Mouse (Mus musculus) urinary bladder, postnatal 0 days (tissue): ENCODE results near the gene Sgsm1. TPM values are rescaled to one million over a fixed set of nuclear protein-coding genes. Genes with fewer than 3 reads are reported as not detected.

Experiments used
- microRNA-seq: library from miRNA; unstranded; fragments of <30 nt; microRNA quantifications from one replicate; pipeline ENCODE4, GENCODE M21; 2016
- polyA plus RNA-seq: library from polyadenylated mRNA; unstranded; fragments of >200 nt; fragmentation: Nextera tagmentation; extraction: Ambion mirVana; gene quantifications from 2 replicates; pipeline ENCODE4 v1.2.1, GENCODE M21; 2015

Gene Sgsm1
- polyA plus RNA-seq = 3.2 and 4.1 TPM in 2 replicates

GRCm38 (mm10) chr5:113310377-113311003 lies at the start of gene Sgsm1:
TSS of gene Sgsm1 (minus strand) at chr5:113310786.

DNA sequence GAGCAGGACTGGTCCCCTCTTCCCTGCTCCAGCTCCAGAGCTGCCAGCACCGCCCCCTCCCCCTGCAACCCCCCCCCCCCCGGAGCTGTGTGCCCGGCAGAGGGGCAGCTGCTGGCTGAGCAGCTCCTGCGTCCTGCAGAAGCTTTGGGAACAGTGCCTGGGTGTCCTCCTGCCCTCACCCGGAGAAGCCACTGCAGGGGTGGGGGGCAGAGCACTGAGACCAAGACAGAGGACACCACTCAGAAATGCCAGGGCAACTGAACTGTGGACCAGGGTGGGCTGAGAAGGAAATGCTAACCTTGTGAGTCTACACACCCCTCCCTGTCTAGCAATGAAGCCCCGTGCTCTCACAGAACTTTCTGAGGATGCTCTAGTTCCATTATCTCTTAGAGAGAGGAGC lies 46.6 kb upstream of the Sgsm1 start, which contains the start of gene Aym1:
Gene Aym1, plus strand, starts transcription at position 109 of the 400 bp plus-strand sequence.

GRCm38 (mm10) chr5:113226632-113227102 lies 83.9 kb downstream of the Sgsm1 start, which contains the start of gene Tmem211:
TSS of gene Tmem211 (plus strand) at chr5:113226909.

DNA sequence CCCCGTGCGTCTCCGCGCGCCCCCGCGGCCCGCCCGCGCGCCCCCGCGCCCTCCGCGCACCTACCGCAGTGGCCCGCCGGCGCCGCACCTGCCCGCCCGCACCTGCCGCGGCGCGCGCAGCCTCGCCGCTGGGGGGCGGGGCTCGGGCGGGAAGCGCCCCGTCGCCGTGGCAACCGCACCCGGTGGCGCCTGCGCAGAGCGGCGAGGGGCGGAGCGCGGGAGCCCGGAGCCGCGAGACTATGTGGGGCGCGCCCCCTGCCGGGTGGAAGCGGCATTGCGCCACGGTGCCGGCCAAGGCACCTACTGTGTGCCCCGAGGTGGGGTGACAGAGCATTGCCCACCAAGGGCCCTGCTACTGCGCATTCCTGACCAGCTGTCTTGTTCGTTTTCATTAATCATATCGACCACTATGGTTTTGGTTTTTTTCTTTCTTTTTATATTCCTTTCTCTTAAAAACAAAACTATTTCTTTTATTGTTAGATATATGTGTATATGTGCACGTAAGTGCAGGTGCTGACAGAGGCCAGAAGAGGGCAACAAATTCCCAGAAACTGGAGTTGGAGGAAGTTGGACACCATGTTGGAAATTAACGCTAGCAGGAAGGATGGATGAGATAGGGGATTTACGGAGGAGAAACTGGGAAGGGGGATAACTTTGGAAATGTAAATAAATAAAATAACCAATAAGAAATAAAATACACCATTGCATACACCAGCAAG lies 89.3 kb downstream of the Sgsm1 start, which contains the start of gene 2900026A02Rik:
Gene 2900026A02Rik, minus strand, starts transcription at position 90 of the 719 bp plus-strand sequence.

Small RNAs within 50 kb of the gene (microRNA-seq; reads per million reads assigned to microRNA genes)
- gene Mir7229 (not detected), gene Mir7230 (not detected)

Other genes starting within 250 kb of the Sgsm1 start
- gene Crybb2, start 240.7 kb downstream of the Sgsm1 start, polyA plus RNA-seq = not detected in 2 replicates
- 4.3 and 7.2 TPM in 2 replicates for gene Crybb3, start 229.2 kb downstream of the Sgsm1 start, polyA plus RNA-seq
- 7.1 and 7.9 TPM in 2 replicates for gene 2900026A02Rik, start 89.5 kb downstream of the Sgsm1 start, polyA plus RNA-seq
- gene Tmem211, start 83.9 kb downstream of the Sgsm1 start, polyA plus RNA-seq = not detected in 2 replicates
- gene Aym1, start 46.5 kb upstream of the Sgsm1 start, polyA plus RNA-seq = not detected in 2 replicates
- gene Wscd2, start 179.5 kb upstream of the Sgsm1 start, polyA plus RNA-seq = 12.1 and 13.2 TPM in 2 replicates